Mouse (Mus musculus) B cell, adult (primary cell): ENCODE measurements around the gene Map3k9. TPM values are rescaled to one million over a fixed set of nuclear protein-coding genes. Genes with fewer than 3 reads are reported as not detected.

Source experiments
- total RNA-seq: library from RNA; stranded (reverse); gene quantifications from 4 replicates; pipeline ENCODE4 v1.2.4, GENCODE M21; 2023; ENCODE audit not compliant: inconsistent age

Gene Map3k9
- 18.4 to 20.6 TPM (median 18.7 TPM) in 4 replicates for total RNA-seq

DNA sequence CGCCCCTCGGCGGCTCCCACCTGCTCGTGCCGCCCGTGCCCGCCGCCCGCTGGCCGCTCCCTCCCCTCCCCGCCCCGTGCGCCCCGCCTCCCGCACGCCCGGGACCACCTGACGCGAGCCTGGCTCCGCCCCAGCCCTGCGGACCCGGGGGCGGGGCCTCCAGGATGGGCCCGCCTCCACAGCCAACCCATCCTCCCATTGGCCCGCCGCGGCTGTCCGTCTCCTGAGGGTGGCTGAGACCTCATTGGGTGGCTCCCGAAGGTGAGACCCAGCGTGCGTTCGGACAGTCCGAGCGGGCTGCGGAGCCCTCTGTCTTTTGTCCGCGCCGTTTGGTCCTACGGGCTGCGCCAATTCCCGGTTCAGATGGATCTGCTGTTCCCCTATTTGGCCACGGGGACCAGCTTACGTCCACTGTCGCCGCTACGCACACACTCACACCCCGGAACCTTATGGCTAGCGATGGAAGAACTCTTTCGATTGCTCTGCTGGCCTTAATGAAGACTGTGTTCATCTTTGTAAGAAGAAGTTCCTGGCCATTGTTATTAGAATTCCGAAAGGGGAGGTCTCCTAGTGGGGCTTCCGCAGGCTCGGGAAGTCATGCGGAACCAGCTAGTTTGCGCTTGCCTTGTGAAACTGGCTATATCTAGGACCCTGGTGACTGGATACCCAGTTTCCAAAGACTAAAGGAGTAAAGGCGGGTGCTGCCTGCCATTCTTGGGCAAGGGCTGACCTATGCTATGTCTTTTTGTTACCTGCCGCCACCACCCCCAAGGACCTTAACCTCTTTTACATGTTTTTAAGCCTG lies at the start of gene Map3k9:
Gene Map3k9 (minus strand): TSS at position 71 of the 805 bp plus-strand sequence.

Other genes starting within 250 kb of the Map3k9 start
- gene Gm20498, start 248.3 kb downstream of the Map3k9 start, total RNA-seq, result 13.1 to 16.5 TPM (median 14.8 TPM) in 4 replicates
- 20.9 to 27.9 TPM (median 24.6 TPM) in 4 replicates for gene Synj2bp, start 248.3 kb downstream of the Map3k9 start, total RNA-seq
- gene Adam21, start 212.7 kb downstream of the Map3k9 start, total RNA-seq, result 0.26 to 0.29 TPM (median 0.27 TPM) in 3 of 4 replicates, not detected in the other
- 49.4 to 64.7 TPM (median 57.1 TPM) in 4 replicates for gene Med6, start 186.2 kb downstream of the Map3k9 start, total RNA-seq
- not detected in 4 replicates for gene Ttc9, start 149.9 kb downstream of the Map3k9 start, total RNA-seq
- 36.1 to 44.7 TPM (median 42.7 TPM) in 4 replicates for gene Pcnx, start 78.8 kb upstream of the Map3k9 start, total RNA-seq